Mouse (Mus musculus): ENCODE measurements at regions not wholly inside any gene's neighbourhood (a gene's known extent, or its start where the extent isn't known, plus 50 kb on each side); places are given as distances from the start of the nearest gene placed in this dataset.

DNA sequence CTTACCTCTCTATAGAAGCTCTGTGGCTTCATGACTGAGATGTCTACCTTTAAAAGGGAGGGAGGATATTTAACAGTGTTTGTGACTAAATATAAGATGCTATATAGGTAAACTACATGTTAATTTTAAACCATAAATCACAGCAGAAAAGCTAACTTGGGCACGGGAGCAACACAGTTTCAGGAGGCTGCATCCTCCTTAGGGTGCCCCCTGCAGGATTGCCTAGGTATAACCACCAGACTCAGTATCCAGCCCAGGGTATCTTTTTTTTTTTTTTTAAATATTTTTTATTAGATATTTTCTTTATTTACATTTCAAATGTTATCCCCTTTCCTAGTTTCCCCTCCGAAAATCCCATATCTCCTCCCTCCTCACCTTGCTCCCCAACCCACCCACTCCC is 91.6 kb upstream of the Wars2 start:
- no peak overlapping the region for H3K4me3 ChIP-seq (ENCODE audit: low read length)

DNA sequence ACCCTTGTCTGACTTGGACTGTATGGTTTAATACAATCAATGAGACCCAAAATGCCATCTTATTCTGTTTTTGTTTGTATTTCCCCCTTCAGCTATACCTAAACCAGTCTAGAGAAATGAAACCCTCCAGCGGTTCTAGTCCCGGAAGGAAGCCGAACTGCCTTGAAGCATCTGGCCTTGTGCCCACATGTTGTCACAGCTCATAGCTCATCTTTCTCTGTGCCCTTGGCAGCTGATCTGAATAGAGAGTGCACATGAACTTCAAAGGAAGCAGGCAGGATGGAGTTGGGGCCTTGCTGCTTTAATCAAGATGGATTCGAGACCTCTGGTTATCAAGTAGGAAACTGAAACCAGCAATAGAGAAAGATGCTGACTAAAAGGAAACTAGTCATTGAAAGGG is 88.7 kb upstream of the Wars2 start:
- H3K4me2 ChIP-seq (ENCODE audit: low read depth, low read length), result no peak overlapping the region
- no peak overlapping the region for H3K27ac ChIP-seq (ENCODE audit: low read length)
- no peak for ATAC-seq (ENCODE audit: low read depth)
- H3K4me1 ChIP-seq (replicated peaks; ENCODE audit: control insufficient read depth, insufficient read depth, low read length), result no peaks in the 10 kb centered on the region
- H3K4me3 ChIP-seq (ENCODE audit: low read length), result no peak overlapping the region
- 43% methylated on average over 4 of the region's 4 CpGs for WGBS
- no peaks in the 10 kb centered on the region for H3K27me3 ChIP-seq (ENCODE audit: control insufficient read depth, insufficient read depth, low read depth, low read length)
- H3K9me3 ChIP-seq (ENCODE audit: control insufficient read depth, low read length), result no peaks in the 10 kb centered on the region
- no peak overlapping the region for H3K9ac ChIP-seq (ENCODE audit: low read length)
- H3K36me3 ChIP-seq (ENCODE audit: control insufficient read depth, insufficient read depth, low read length), result no peaks in the 10 kb centered on the region

More for the DNA sequence above, 91.6 kb upstream of the Wars2 start:
- Histone ChIP-seq H3K36me3 (ENCODE audit: control insufficient read depth, insufficient read depth, low read length) (no peaks in the 10 kb centered on the region), H3K4me2 (ENCODE audit: low read depth, low read length) (no peak overlapping the region), H3K9ac (ENCODE audit: low read length) (no peak overlapping the region), H3K4me1 (replicated peaks; ENCODE audit: control insufficient read depth, insufficient read depth, low read length) (no peaks in the 10 kb centered on the region), H3K9me3 (ENCODE audit: control insufficient read depth, low read length) (no peaks in the 10 kb centered on the region), H3K27ac (ENCODE audit: low read length) (no peak overlapping the region), H3K27me3 (ENCODE audit: control insufficient read depth, insufficient read depth, low read depth, low read length) (no peaks in the 10 kb centered on the region)
- no peak for ATAC-seq (ENCODE audit: low read depth)
- 53% methylated on average over 2 of the region's 2 CpGs for WGBS

DNA sequence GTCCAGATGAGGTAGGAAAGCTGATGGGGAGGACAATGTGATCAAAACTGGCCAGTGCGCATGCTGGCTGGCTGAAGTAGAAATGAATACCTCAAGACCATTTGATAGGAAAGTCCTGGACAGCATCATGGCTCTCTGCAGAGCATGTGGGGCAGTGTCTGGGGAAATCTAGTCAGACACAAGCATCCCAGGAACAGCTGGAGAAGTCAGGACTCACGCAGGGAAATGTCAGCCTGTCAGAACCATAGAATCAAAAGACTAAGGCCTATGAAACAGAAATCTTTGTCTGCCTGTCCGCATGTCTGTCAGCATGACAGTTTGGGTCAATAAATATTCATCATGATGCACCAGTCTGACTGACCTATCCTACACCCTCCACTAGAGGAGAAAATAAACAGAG is 73.7 kb upstream of the Wars2 start:
- 72% methylated on average over 3 of the region's 3 CpGs for WGBS
- Histone ChIP-seq H3K27me3 (ENCODE audit: control insufficient read depth, insufficient read depth, low read depth, low read length) (no peaks in the 10 kb centered on the region), H3K9me3 (ENCODE audit: control insufficient read depth, low read length) (no peaks in the 10 kb centered on the region), H3K27ac (ENCODE audit: low read length) (no peak overlapping the region), H3K4me2 (ENCODE audit: low read depth, low read length) (no peak overlapping the region), H3K36me3 (ENCODE audit: control insufficient read depth, insufficient read depth, low read length) (no peaks in the 10 kb centered on the region), H3K4me1 (replicated peaks; ENCODE audit: control insufficient read depth, insufficient read depth, low read length) (no peaks in the 10 kb centered on the region), H3K4me3 (ENCODE audit: low read length) (no peak overlapping the region), H3K9ac (ENCODE audit: low read length) (no peak overlapping the region)
- ATAC-seq (ENCODE audit: low read depth), result no peak

All from lung, embryonic 16.5 days (tissue).